Mouse (Mus musculus): ENCODE results near the gene Adamts12. TPM values are rescaled to one million over a fixed set of nuclear protein-coding genes. Genes with fewer than 3 reads are reported as not detected.
A peak's percentile ranks its signal among the peaks of the same experiment; 100 is the strongest.

Gene Adamts12
- total and polyA plus RNA-seq, 3 experiments, result 0.03 to 0.12 (median 0.04) TPM

GRCm38 (mm10) chr15:11295016-11295415, 230.4 kb downstream of the Adamts12 start:
- H3K27me3 ChIP-seq (replicated peaks), result no peaks in the 10 kb centered on the region
- no peaks in the 10 kb centered on the region for H3K9me3 ChIP-seq (replicated peaks; ENCODE audit: low read length)
- H3K4me1 ChIP-seq (ENCODE audit: control insufficient read depth in 1 of 2, insufficient read depth in 2 of 2), result peaks cover 2 to 11% of the 10 kb centered on the region in 2 experiments; a peak in 2 of 4 replicates
- no peak overlapping the region for H3K4me2 ChIP-seq (ENCODE audit: insufficient read depth, low read depth, poor library complexity, severe bottlenecking)
- peak; percentile 12 for DNase-seq (ENCODE audit: extremely low read depth)
- no peak overlapping the region for H3K27ac ChIP-seq (ENCODE audit: insufficient read depth, low read depth)
- no peak overlapping the region for H3K4me3 ChIP-seq (replicated peaks in 1 of 3; ENCODE audit: low read depth in 2 of 3, low read length in 2 of 3, poor library complexity in 1 of 3)
- H3K9ac ChIP-seq (ENCODE audit: insufficient read depth, low read depth), result no peak overlapping the region
- dilution Hi-C loops (cut with MboI; ENCODE audit: extremely low pct_ligation_motif_present, extremely low pct_unique_long_range_greater_than_20kb, low sequenced_read_pairs) (no loop called here), in situ Hi-C loops (cut with MboI; ENCODE audit: low pct_ligation_motif_present, low pct_unique_long_range_greater_than_20kb, low sequenced_read_pairs) (no loop called here)
- H3K36me3 ChIP-seq (replicated peaks in 1 of 2; ENCODE audit: control insufficient read depth in 1 of 2, insufficient read depth in 1 of 2, low read length in 1 of 2), result no peaks in the 10 kb centered on the region
- TF ChIP-seq HCFC1 (IDR thresholded peaks at IDR 0.05; ENCODE audit: low read depth, low read length), result no peak
- no peak for TF ChIP-seq MAZ (IDR thresholded peaks at IDR 0.05; ENCODE audit: low read depth, low read length)
- no peak for TF ChIP-seq NRF1 (IDR thresholded peaks at IDR 0.05; ENCODE audit: low read depth, low read length)
- TF ChIP-seq JUN (IDR thresholded peaks at IDR 0.05; ENCODE audit: insufficient read depth, low read depth, low read length), result no peak
- TF ChIP-seq BHLHE40 (IDR thresholded peaks at IDR 0.05; ENCODE audit: low read depth, low read length), result peak; percentile 53
- H3K79me2 ChIP-seq (replicated peaks; ENCODE audit: control insufficient read depth, extremely low read depth, insufficient read depth, poor library complexity, severe bottlenecking), result no peaks in the 10 kb centered on the region

DNA sequence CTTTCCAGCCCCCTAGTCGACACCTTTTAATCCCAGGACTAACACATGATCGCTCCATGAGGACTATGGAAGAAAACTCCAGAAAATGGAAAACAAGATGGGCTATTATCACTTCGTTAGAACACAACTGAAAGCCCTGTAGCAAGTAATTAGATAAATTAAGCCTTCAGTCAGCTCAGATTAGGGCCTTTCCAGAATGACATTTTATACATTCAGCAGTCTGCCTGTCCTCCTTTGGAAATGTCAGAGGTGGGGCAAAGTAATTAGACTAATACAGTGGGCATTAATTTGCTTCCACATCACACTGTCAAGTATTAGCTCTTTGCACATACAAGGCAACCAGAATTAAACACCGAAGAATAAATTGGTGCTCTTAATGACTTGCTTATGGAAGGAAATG, 233.4 kb downstream of the Adamts12 start:
- in situ Hi-C loops (cut with MboI; ENCODE audit: low pct_ligation_motif_present, low pct_unique_long_range_greater_than_20kb, low sequenced_read_pairs), result no loop called here

GRCm38 (mm10) chr15:11317077-11317476, 252.5 kb downstream of the Adamts12 start:
- dilution Hi-C loops (cut with MboI; ENCODE audit: extremely low pct_ligation_motif_present, extremely low pct_unique_long_range_greater_than_20kb, low sequenced_read_pairs) (no loop called here), in situ Hi-C loops (cut with MboI; ENCODE audit: low pct_ligation_motif_present, low pct_unique_long_range_greater_than_20kb, low sequenced_read_pairs) (loop anchor here (10.0 kb wide), 1 partner anchor 152 kb away; no protein-coding TSS in a partner anchor)
- Histone ChIP-seq H3K4me3 (replicated peaks in 1 of 3; ENCODE audit: low read depth in 2 of 3, low read length in 2 of 3, poor library complexity in 1 of 3) (no peak overlapping the region), H3K9me3 (replicated peaks; ENCODE audit: low read length) (no peaks in the 10 kb centered on the region), H3K9ac (ENCODE audit: insufficient read depth, low read depth) (no peak overlapping the region), H3K79me2 (replicated peaks; ENCODE audit: control insufficient read depth, extremely low read depth, insufficient read depth, poor library complexity, severe bottlenecking) (no peaks in the 10 kb centered on the region), H3K27ac (ENCODE audit: insufficient read depth, low read depth) (no peak overlapping the region), H3K4me1 (ENCODE audit: control insufficient read depth in 1 of 2, insufficient read depth in 2 of 2) (peaks cover 0 to 12% of the 10 kb centered on the region in 2 experiments; a peak in 2 of 4 replicates), H3K27me3 (replicated peaks) (no peaks in the 10 kb centered on the region), H3K4me2 (ENCODE audit: insufficient read depth, low read depth, poor library complexity, severe bottlenecking) (no peak overlapping the region), H3K36me3 (replicated peaks in 1 of 2; ENCODE audit: control insufficient read depth in 1 of 2, insufficient read depth in 1 of 2, low read length in 1 of 2) (no peaks in the 10 kb centered on the region)
- DNase-seq (ENCODE audit: extremely low read depth), result no peak
- no peak for TF ChIP-seq SIN3A (IDR thresholded peaks at IDR 0.05; ENCODE audit: low read length)
- no peak for TF ChIP-seq ETS1 (conservative IDR thresholded peaks at IDR 0.05; ENCODE audit: low read depth, low read length)
- TF ChIP-seq IRF4 (IDR thresholded peaks at IDR 0.05; ENCODE audit: low read depth, low read length), result no peak
- TF ChIP-seq POLR2A (IDR thresholded peaks at IDR 0.05; ENCODE audit: low read depth, low read length), result no peak
- no peak for TF ChIP-seq MAFK (IDR thresholded peaks at IDR 0.05; ENCODE audit: insufficient replicate concordance, low read length)
- no peak for TF ChIP-seq E2F4 (IDR thresholded peaks at IDR 0.05; ENCODE audit: insufficient replicate concordance, low read depth, low read length)
- TF ChIP-seq TCF12 (IDR thresholded peaks at IDR 0.05; ENCODE audit: low read depth, low read length), result no peak
- TF ChIP-seq CTCF (conservative IDR thresholded peaks at IDR 0.05 in 1 of 2, IDR thresholded peaks at IDR 0.05 in 1 of 2; ENCODE audit: low read depth in 2 of 2, low read length in 2 of 2), result no peak
- TF ChIP-seq ZC3H11A (IDR thresholded peaks at IDR 0.05; ENCODE audit: low read depth, low read length), result no peak
- TF ChIP-seq MAX (IDR thresholded peaks at IDR 0.05; ENCODE audit: low read length), result no peak
- no peak for TF ChIP-seq USF1 (IDR thresholded peaks at IDR 0.05; ENCODE audit: low read depth, low read length)
- no peak for TF ChIP-seq NELFE (IDR thresholded peaks at IDR 0.05; ENCODE audit: low read depth, low read length)
- no peak for TF ChIP-seq GABPA (IDR thresholded peaks at IDR 0.05; ENCODE audit: insufficient replicate concordance, low read depth, low read length)
- no peak for TF ChIP-seq NRF1 (IDR thresholded peaks at IDR 0.05; ENCODE audit: low read depth, low read length)
- no peak for TF ChIP-seq MEF2A (IDR thresholded peaks at IDR 0.05; ENCODE audit: borderline replicate concordance, low read depth, low read length)
- TF ChIP-seq ZMIZ1 (IDR thresholded peaks at IDR 0.05; ENCODE audit: low read depth, low read length), result no peak

More for the DNA sequence above, 233.4 kb downstream of the Adamts12 start:
- H3K4me3 ChIP-seq (replicated peaks in 1 of 3; ENCODE audit: low read depth in 2 of 3, low read length in 2 of 3, poor library complexity in 1 of 3), result no peak overlapping the region
- no peaks in the 10 kb centered on the region for H3K9me3 ChIP-seq (replicated peaks; ENCODE audit: low read length)
- no peak overlapping the region for H3K27ac ChIP-seq (ENCODE audit: insufficient read depth, low read depth)
- no peaks in the 10 kb centered on the region for H3K27me3 ChIP-seq (replicated peaks)
- peaks cover 0 to 6% of the 10 kb centered on the region in 2 experiments; a peak in 2 of 4 replicates for H3K4me1 ChIP-seq (ENCODE audit: control insufficient read depth in 1 of 2, insufficient read depth in 2 of 2)
- no peaks in the 10 kb centered on the region for H3K79me2 ChIP-seq (replicated peaks; ENCODE audit: control insufficient read depth, extremely low read depth, insufficient read depth, poor library complexity, severe bottlenecking)
- H3K4me2 ChIP-seq (ENCODE audit: insufficient read depth, low read depth, poor library complexity, severe bottlenecking), result no peak overlapping the region
- no peak for DNase-seq (ENCODE audit: extremely low read depth)
- no peak overlapping the region for H3K9ac ChIP-seq (ENCODE audit: insufficient read depth, low read depth)
- TF ChIP-seq NRF1 (IDR thresholded peaks at IDR 0.05; ENCODE audit: low read depth, low read length) (no peak), CHD2 (IDR thresholded peaks at IDR 0.05; ENCODE audit: low read length) (no peak), ETS1 (conservative IDR thresholded peaks at IDR 0.05; ENCODE audit: low read depth, low read length) (no peak), USF2 (conservative IDR thresholded peaks at IDR 0.05; ENCODE audit: low read depth, low read length) (no peak), SIN3A (IDR thresholded peaks at IDR 0.05; ENCODE audit: low read length) (no peak), MAFK (IDR thresholded peaks at IDR 0.05; ENCODE audit: insufficient replicate concordance, low read length) (no peak), HCFC1 (IDR thresholded peaks at IDR 0.05; ENCODE audit: low read depth, low read length) (no peak), SMC3 (IDR thresholded peaks at IDR 0.05; ENCODE audit: low read depth, low read length) (no peak), JUN (IDR thresholded peaks at IDR 0.05; ENCODE audit: insufficient read depth, low read depth, low read length) (no peak), JUND (conservative IDR thresholded peaks at IDR 0.05; ENCODE audit: low read depth, low read length) (no peak), E2F4 (IDR thresholded peaks at IDR 0.05; ENCODE audit: insufficient replicate concordance, low read depth, low read length) (no peak), POLR2AphosphoS2 (IDR thresholded peaks at IDR 0.05; ENCODE audit: low read depth, low read length) (no peak), GABPA (IDR thresholded peaks at IDR 0.05; ENCODE audit: insufficient replicate concordance, low read depth, low read length) (no peak), MEF2A (IDR thresholded peaks at IDR 0.05; ENCODE audit: borderline replicate concordance, low read depth, low read length) (no peak), MXI1 (IDR thresholded peaks at IDR 0.05; ENCODE audit: low read depth, low read length) (no peak), RAD21 (IDR thresholded peaks at IDR 0.05; ENCODE audit: low read depth, low read length) (no peak), BHLHE40 (IDR thresholded peaks at IDR 0.05; ENCODE audit: low read depth, low read length) (no peak), ELF1 (IDR thresholded peaks at IDR 0.05; ENCODE audit: low read depth, low read length) (no peak)
- H3K36me3 ChIP-seq (replicated peaks in 1 of 2; ENCODE audit: control insufficient read depth in 1 of 2, insufficient read depth in 1 of 2, low read length in 1 of 2), result no peaks in the 10 kb centered on the region
- dilution Hi-C loops (cut with MboI; ENCODE audit: extremely low pct_ligation_motif_present, extremely low pct_unique_long_range_greater_than_20kb, low sequenced_read_pairs), result no loop called here
